Mouse (Mus musculus): Measurements from ENCODE around the gene Entpd5.

The Entpd5 gene

GRCm38 (mm10) chr12:84336963-84337625 lies 71.7 kb downstream of the Entpd5 start:
- DNase-seq (ENCODE audit: extremely low spot score) = no peak

- no peak for DNase-seq (ENCODE audit: extremely low spot score)
Observed at GRCm38 (mm10) chr12:84327111-84327512, 81.7 kb downstream of the Entpd5 start.

Measured in embryo, embryonic 9.5 days (tissue).